Mouse (Mus musculus) kidney, adult 2 months (tissue): ENCODE data around the gene Fbxo36. TPM values are rescaled to one million over a fixed set of nuclear protein-coding genes. Genes with fewer than 3 reads are reported as not detected.

ENCODE experiments used
- DNase-seq: peaks from one replicate; pipeline ENCODE4 v3.0.0; 2021
- H3K27ac ChIP-seq: fragments of 200-500 bp; 2 replicates; pipeline ENCODE4 v1.5.1; 2012; ENCODE audit warnings: low read depth, low read length, control low read depth, inconsistent platforms; ENCODE audit not compliant: insufficient read depth
- H3K27me3 ChIP-seq: fragments of 200-500 bp; replicated peaks from 2 replicates; pipeline ENCODE4 v1.6.1; 2012; ENCODE audit warnings: mild to moderate bottlenecking, moderate library complexity, low read length, inconsistent platforms; ENCODE audit not compliant: control insufficient read depth, insufficient read depth
- H3K36me3 ChIP-seq: fragments of 200-500 bp; 2 replicates; pipeline ENCODE4 v1.6.1; 2012; ENCODE audit warnings: mild to moderate bottlenecking, moderate library complexity, low read length, inconsistent platforms; ENCODE audit not compliant: control insufficient read depth, insufficient read depth
- H3K4me1 ChIP-seq: fragments of 200-500 bp; 2 replicates; pipeline ENCODE4 v1.6.1; 2011; ENCODE audit warnings: low read length; ENCODE audit not compliant: control insufficient read depth, insufficient read depth
- H3K4me3 ChIP-seq: fragments of 200-500 bp; 2 replicates; pipeline ENCODE4 v1.5.1; 2011; ENCODE audit warnings: mild to moderate bottlenecking, low read depth, low read length, control low read depth; ENCODE audit not compliant: insufficient read depth
- CTCF ChIP-seq: fragments of 200-500 bp; conservative IDR thresholded peaks from 2 replicates; pipeline ENCODE4 v1.5.1; 2011; ENCODE audit warnings: low read depth, mild to moderate bottlenecking, control low read depth, low read length, moderate library complexity, mixed read lengths; ENCODE audit not compliant: insufficient read depth, insufficient read length
- POLR2A ChIP-seq: fragments of 200-500 bp; IDR thresholded peaks from one replicate; pipeline ENCODE4 v1.6.1; 2011; ENCODE audit warnings: low read depth, low read length, control low read depth
- WGBS: fragments of 180-500 bp; shearing (Covaris S2); methylation state at CpG from one replicate; pipeline ENCODE4 v1.1.7; 2018; 5-methylcytosine and 5-hydroxymethylcytosine counted together
- polyA plus RNA-seq: library from polyadenylated mRNA; depleted of rRNA; stranded (reverse); fragments of >200 nt; gene quantifications from 2 replicates; pipeline ENCODE4 v1.2.3, GENCODE M21; 2012

Fbxo36 gene
- polyA plus RNA-seq, 1 experiment: 32.3 TPM

DNA sequence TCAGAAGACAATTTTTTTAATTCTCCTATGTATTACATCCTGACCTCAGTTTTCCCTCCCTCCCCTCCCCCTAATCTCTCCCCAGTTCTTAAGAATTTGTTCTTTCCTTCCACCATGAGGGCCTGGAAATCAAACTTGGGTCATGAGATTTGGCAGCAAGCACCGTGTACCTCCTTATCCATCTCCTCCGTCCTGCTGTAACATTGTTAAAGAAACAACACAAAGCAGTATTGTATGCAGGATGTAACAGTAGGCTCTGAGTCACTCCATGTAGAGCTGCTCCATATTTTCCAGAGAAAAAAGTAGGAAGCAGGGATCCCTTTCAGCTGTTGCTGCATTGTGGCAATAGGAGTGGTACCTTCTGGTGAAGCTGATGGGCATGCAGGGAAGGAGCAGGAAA lies 16.1 kb downstream of the Fbxo36 start:
- 66% methylated on average over 2 of the region's 2 CpGs for WGBS
- no peak overlapping the region for H3K27ac ChIP-seq
- peaks cover 13% of the 10 kb centered on the region for H3K4me1 ChIP-seq
- H3K4me3 ChIP-seq: no peak overlapping the region
- no peaks in the 10 kb centered on the region for H3K36me3 ChIP-seq
- no peak for DNase-seq
- H3K27me3 ChIP-seq: no peaks in the 10 kb centered on the region
- TF ChIP-seq POLR2A (no peak), CTCF (no peak)

GRCm38 (mm10) chr1:84859597-84859996 lies 20.0 kb downstream of the Fbxo36 start:
- H3K27ac ChIP-seq: no peak overlapping the region
- H3K4me3 ChIP-seq: no peak overlapping the region
- H3K4me1 ChIP-seq: peaks cover 9% of the 10 kb centered on the region; the same call in 1 of the 2 replicates
- no peaks in the 10 kb centered on the region for H3K27me3 ChIP-seq
- TF ChIP-seq CTCF (no peak), POLR2A (no peak)
- DNase-seq: peak; percentile 56
- H3K36me3 ChIP-seq: no peaks in the 10 kb centered on the region
- 72% methylated on average over 6 of the region's 6 CpGs for WGBS

DNA sequence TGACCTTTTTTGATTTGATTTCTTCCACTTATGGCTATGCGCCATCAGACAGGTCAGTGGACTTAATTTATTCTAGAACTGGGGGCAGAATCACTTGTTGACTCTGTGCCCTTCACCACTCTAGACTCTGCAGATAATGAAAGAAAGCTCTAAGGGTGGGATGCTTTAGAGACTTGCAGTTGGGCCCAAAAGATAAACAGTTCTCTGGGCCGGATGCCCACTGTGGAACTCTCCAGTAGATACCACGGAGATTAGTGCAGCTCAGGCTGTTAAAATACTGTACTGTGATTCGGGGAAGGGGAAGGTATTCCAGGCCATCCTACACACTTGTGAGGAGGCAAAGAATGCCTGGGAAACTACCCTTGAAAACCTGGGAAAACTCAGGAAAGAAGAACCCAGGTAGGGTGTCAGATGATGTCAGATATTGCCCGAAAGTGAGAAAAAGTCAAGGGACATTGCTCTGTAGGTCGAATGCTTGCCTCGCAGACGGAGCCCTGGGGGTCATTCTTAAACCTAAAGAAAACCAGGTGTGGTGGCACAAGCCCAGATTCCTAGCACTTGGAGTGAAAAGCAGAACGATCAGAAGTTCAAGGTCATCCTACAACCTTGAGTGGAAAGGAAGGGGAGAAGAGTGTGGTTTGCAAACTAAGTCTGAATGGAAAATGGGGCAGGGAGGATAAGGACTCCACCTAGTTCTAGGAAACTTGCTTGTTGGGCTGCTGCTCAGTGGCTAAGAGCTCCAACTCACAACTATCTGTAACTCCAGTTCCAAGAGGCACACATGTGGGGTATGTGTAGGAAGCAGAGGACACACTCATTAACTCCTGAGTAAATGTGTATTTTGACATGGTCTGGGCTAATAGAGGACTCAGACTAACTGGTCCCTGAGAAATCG lies 21.0 kb downstream of the Fbxo36 start:
- Histone ChIP-seq H3K36me3 (no peaks in the 10 kb centered on the region), H3K4me1 (peaks cover 4% of the 10 kb centered on the region; the same call in 1 of the 2 replicates), H3K27ac (no peak overlapping the region), H3K4me3 (no peak overlapping the region), H3K27me3 (no peaks in the 10 kb centered on the region)
- TF ChIP-seq CTCF: no peak
- TF ChIP-seq POLR2A: no peak
- 72% methylated on average over 10 of the region's 10 CpGs for WGBS
- no peak for DNase-seq

DNA sequence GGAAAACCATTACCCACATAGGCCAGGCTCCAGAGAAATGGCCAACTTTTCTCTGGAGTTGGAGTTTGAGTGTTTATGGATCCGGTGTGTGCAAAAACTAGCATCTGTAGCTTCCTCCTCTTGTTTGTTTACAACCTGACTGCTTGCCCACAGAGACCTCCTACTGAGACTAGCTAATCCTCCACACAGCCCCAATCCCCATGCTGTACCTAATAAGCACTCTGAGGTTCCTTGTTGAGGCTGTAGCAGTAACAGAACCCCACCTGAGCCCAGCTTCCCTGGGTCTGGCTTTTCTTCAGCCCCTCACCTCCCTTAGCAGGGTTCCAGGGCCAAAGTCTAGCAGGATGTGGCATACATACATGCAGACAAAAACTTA lies 21.6 kb downstream of the Fbxo36 start:
- Histone ChIP-seq H3K27ac (no peak overlapping the region), H3K27me3 (no peaks in the 10 kb centered on the region), H3K4me1 (peaks cover 4% of the 10 kb centered on the region; the same call in 1 of the 2 replicates), H3K36me3 (no peaks in the 10 kb centered on the region), H3K4me3 (no peak overlapping the region)
- WGBS: 89% methylated on average over 1 of the region's 1 CpGs
- DNase-seq: no peak
- no peak for TF ChIP-seq CTCF
- TF ChIP-seq POLR2A: no peak

- Histone ChIP-seq H3K27ac (no peak overlapping the region), H3K36me3 (no peaks in the 10 kb centered on the region), H3K27me3 (no peaks in the 10 kb centered on the region), H3K4me1 (peaks cover 14% of the 10 kb centered on the region; the same call in 1 of the 2 replicates), H3K4me3 (no peak overlapping the region)
- TF ChIP-seq CTCF: no peak
- TF ChIP-seq POLR2A: no peak
- no peak for DNase-seq
- 28% methylated on average over 2 of the region's 2 CpGs for WGBS
These were observed 25.0 kb downstream of the Fbxo36 start for GRCm38 (mm10) chr1:84864645-84865044.

GRCm38 (mm10) chr1:84866231-84866630 lies 26.6 kb downstream of the Fbxo36 start:
- Histone ChIP-seq H3K27me3 (no peaks in the 10 kb centered on the region), H3K4me1 (peaks cover 16% of the 10 kb centered on the region; the same call in 1 of the 2 replicates), H3K27ac (peak overlapping the region; percentile 15; the same call in 1 of the 2 replicates), H3K4me3 (no peak overlapping the region), H3K36me3 (no peaks in the 10 kb centered on the region)
- no peak for TF ChIP-seq POLR2A
- TF ChIP-seq CTCF: no peak
- peak; percentile 82 for DNase-seq
- 74% methylated on average over 6 of the region's 6 CpGs for WGBS

GRCm38 (mm10) chr1:84866706-84867230 lies 27.1 kb downstream of the Fbxo36 start:
- no peak for TF ChIP-seq POLR2A
- TF ChIP-seq CTCF: peak; percentile 23; the same call in 1 of the 2 replicates

More at GRCm38 (mm10) chr1:84866706-84867230, 27.1 kb downstream of the Fbxo36 start:
- no peaks in the 10 kb centered on the region for H3K36me3 ChIP-seq
- H3K27ac ChIP-seq: peak overlapping the region; percentile 15; the same call in 1 of the 2 replicates
- WGBS: 92% methylated on average over 3 of the region's 3 CpGs
- no peak for DNase-seq
- peaks cover 21% of the 10 kb centered on the region; the same call in 1 of the 2 replicates for H3K4me1 ChIP-seq
- H3K27me3 ChIP-seq: no peaks in the 10 kb centered on the region
- no peak overlapping the region for H3K4me3 ChIP-seq
